Mouse (Mus musculus) hindbrain, embryonic 13.5 days (tissue): ENCODE measurements at regions not wholly inside any gene's neighbourhood (a gene's known extent, or its start where the extent isn't known, plus 50 kb on each side); places are given as distances from the start of the nearest gene placed in this dataset.
A peak's percentile ranks its signal among the peaks of the same experiment; 100 is the strongest.

Source experiments
- ATAC-seq: fragments of 200-750 bp; cut with Nextera tagmentation; 2 replicates; pipeline ENCODE4 v1.8.0; 2017; ENCODE audit warnings: moderate TSS enrichment; ENCODE audit not compliant: low FRiP score
- H3K27ac ChIP-seq: fragments of 300-500 bp; sonication (generic); 2 replicates; pipeline ENCODE4 v1.5.1; 2015; ENCODE audit warnings: inconsistent platforms, mild to moderate bottlenecking, moderate library complexity
- H3K27me3 ChIP-seq: fragments of 300-500 bp; sonication (generic); 2 replicates; pipeline ENCODE4 v1.6.1; 2015; ENCODE audit warnings: mild to moderate bottlenecking, inconsistent platforms
- H3K36me3 ChIP-seq: fragments of 300-500 bp; sonication (generic); 2 replicates; pipeline ENCODE4 v1.6.1; 2015; ENCODE audit warnings: mild to moderate bottlenecking, inconsistent platforms
- H3K4me1 ChIP-seq: fragments of 300-500 bp; sonication (generic); replicated peaks from 2 replicates; pipeline ENCODE4 v1.6.1; 2015; ENCODE audit warnings: inconsistent platforms
- H3K4me2 ChIP-seq: fragments of 300-500 bp; sonication (generic); 2 replicates; pipeline ENCODE4 v1.6.1; 2015; ENCODE audit warnings: inconsistent platforms, mild to moderate bottlenecking, moderate library complexity
- H3K4me3 ChIP-seq: fragments of 300-500 bp; sonication (generic); 2 replicates; pipeline ENCODE4 v1.5.1; 2015; ENCODE audit warnings: mild to moderate bottlenecking, inconsistent platforms
- H3K9ac ChIP-seq: fragments of 300-500 bp; sonication (generic); 2 replicates; pipeline ENCODE4 v1.6.1; 2015; ENCODE audit warnings: mild to moderate bottlenecking, inconsistent platforms
- H3K9me3 ChIP-seq: fragments of 300-500 bp; sonication (generic); 2 replicates; pipeline ENCODE4 v1.6.1; 2016; ENCODE audit warnings: inconsistent platforms
- WGBS: fragments of 180-500 bp; shearing (Covaris S2); methylation state at CpG from one replicate; pipeline ENCODE4 v1.1.7; 2015; 5-methylcytosine and 5-hydroxymethylcytosine counted together

DNA sequence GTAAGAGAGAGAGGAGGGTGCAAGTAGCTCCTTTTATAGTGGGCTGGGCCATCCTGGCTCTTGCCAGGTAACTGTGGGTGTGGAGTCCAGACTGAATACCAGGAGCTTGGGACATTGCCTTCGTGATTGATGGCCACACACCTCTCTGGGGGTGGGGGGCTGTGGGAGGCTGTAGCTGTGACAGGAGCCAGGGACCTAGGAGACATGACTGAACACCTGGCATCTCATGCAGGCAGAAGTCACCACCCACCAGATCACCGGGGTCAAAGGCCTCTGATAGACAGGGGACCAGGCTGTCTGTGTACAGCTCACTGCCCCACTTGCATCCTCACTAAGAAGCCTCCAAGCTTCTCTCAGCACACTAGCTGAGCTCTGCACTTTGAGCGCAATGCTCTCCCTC lies 288.6 kb downstream of the Qk start:
- H3K36me3 ChIP-seq, result no peaks in the 10 kb centered on the region
- H3K9me3 ChIP-seq, result no peaks in the 10 kb centered on the region
- no peak overlapping the region for H3K27ac ChIP-seq
- no peak overlapping the region for H3K4me3 ChIP-seq
- H3K9ac ChIP-seq, result no peak overlapping the region
- H3K4me2 ChIP-seq, result no peak overlapping the region
- ATAC-seq, result no peak
- H3K4me1 ChIP-seq, result peaks cover 12% of the 10 kb centered on the region
- WGBS, result 70% methylated on average over 3 of the region's 3 CpGs
- no peaks in the 10 kb centered on the region for H3K27me3 ChIP-seq

GRCm38 (mm10) chr17:10026770-10027169 lies 292.9 kb downstream of the Qk start:
- ATAC-seq, result no peak
- H3K27ac ChIP-seq, result no peak overlapping the region
- no peaks in the 10 kb centered on the region for H3K27me3 ChIP-seq
- no peak overlapping the region for H3K9ac ChIP-seq
- H3K9me3 ChIP-seq, result no peaks in the 10 kb centered on the region
- peaks cover 12% of the 10 kb centered on the region for H3K4me1 ChIP-seq
- H3K4me3 ChIP-seq, result no peak overlapping the region
- H3K4me2 ChIP-seq, result no peak overlapping the region
- no peaks in the 10 kb centered on the region for H3K36me3 ChIP-seq

- Histone ChIP-seq H3K4me2 (no peak overlapping the region), H3K27me3 (no peaks in the 10 kb centered on the region), H3K36me3 (no peaks in the 10 kb centered on the region), H3K9me3 (no peaks in the 10 kb centered on the region), H3K9ac (no peak overlapping the region), H3K4me1 (no peaks in the 10 kb centered on the region), H3K27ac (no peak overlapping the region), H3K4me3 (no peak overlapping the region)
- WGBS, result 73% methylated on average over 5 of the region's 5 CpGs
- ATAC-seq, result no peak
Measured at GRCm38 (mm10) chr17:10025212-10025611, 294.4 kb downstream of the Qk start.

- Histone ChIP-seq H3K4me3 (no peak overlapping the region), H3K9me3 (no peaks in the 10 kb centered on the region), H3K27ac (no peak overlapping the region), H3K27me3 (no peaks in the 10 kb centered on the region), H3K4me1 (no peaks in the 10 kb centered on the region), H3K36me3 (no peaks in the 10 kb centered on the region), H3K4me2 (no peak overlapping the region), H3K9ac (no peak overlapping the region)
- no peak for ATAC-seq
Measured at GRCm38 (mm10) chr17:10024323-10024722, 295.3 kb downstream of the Qk start.

GRCm38 (mm10) chr17:10012161-10012560 lies 307.5 kb downstream of the Qk start:
- H3K4me1 ChIP-seq, result peaks cover 9% of the 10 kb centered on the region
- WGBS, result 32% methylated on average over 3 of the region's 3 CpGs
- no peak for ATAC-seq

DNA sequence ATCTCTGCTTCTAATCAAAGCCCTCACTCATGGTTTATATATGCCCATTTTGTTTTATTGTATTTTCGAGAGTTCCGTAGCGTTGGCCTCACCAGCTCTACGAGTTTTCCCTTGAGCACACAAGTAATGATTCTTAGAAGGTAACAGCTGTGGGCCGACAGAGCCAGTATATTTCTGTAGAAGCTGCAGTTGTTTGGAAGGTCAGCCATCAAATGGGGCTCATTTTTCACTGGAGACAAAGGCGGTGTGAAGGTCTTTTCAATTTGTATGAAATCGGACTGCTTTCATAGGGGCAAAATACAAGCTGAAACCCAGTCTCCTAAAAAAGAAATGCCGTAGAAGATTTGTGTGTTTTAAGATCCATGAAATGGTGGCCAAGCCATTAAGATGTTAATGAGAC lies 307.9 kb downstream of the Qk start:
- H3K27ac ChIP-seq, result 0 out of 2 replicates have a peak overlapping the region, but pooled peaks have one; percentile 8
- H3K27me3 ChIP-seq, result no peaks in the 10 kb centered on the region
- no peak overlapping the region for H3K4me3 ChIP-seq
- peaks cover 9% of the 10 kb centered on the region for H3K4me1 ChIP-seq
- no peaks in the 10 kb centered on the region for H3K9me3 ChIP-seq
- 34% methylated on average over 8 of the region's 8 CpGs for WGBS
- no peak overlapping the region for H3K4me2 ChIP-seq
- ATAC-seq, result no peak
- H3K36me3 ChIP-seq, result no peaks in the 10 kb centered on the region
- H3K9ac ChIP-seq, result no peak overlapping the region

More at GRCm38 (mm10) chr17:10012161-10012560, 307.5 kb downstream of the Qk start:
- Histone ChIP-seq H3K9me3 (no peaks in the 10 kb centered on the region), H3K36me3 (no peaks in the 10 kb centered on the region), H3K27ac (peak overlapping the region; percentile 26; the same call in 1 of the 2 replicates), H3K9ac (no peak overlapping the region), H3K4me3 (no peak overlapping the region), H3K27me3 (no peaks in the 10 kb centered on the region), H3K4me2 (no peak overlapping the region)

DNA sequence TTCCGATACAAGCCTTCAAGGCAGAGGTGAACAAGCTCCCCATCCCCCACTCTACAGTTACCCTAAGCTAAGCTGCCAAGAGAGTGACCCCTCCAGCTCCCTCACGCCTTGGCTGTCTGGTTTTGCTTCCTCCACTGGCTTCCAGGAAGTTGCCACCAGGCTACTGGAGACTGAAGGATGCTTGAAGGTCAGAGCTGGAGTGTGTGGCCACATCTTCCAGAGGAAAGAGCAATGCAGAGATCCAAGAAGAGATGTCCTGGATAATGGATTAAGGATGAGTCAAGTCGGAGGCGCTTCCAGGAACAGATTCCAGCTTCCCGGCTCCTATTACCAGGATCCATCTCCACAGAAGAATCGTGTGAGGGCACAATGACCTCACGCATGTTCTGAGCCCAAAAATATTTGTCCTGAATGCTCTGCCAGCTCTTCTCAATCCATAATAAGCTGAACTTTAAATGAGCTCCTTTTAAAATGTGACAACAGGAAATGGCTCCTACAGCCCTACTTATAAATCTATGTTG lies 318.5 kb downstream of the Qk start:
- Histone ChIP-seq H3K9me3 (no peaks in the 10 kb centered on the region), H3K4me1 (no peaks in the 10 kb centered on the region), H3K9ac (no peak overlapping the region), H3K27ac (no peak overlapping the region), H3K27me3 (0 out of 2 replicates have a peak, but pooled peaks cover 3% of the 10 kb centered on the region), H3K4me3 (no peak overlapping the region), H3K36me3 (no peaks in the 10 kb centered on the region), H3K4me2 (no peak overlapping the region)
- 84% methylated on average over 7 of the region's 7 CpGs for WGBS
- ATAC-seq, result no peak

GRCm38 (mm10) chr17:9995321-9995720 lies 324.3 kb downstream of the Qk start:
- WGBS, result 55% methylated on average over 5 of the region's 5 CpGs
- Histone ChIP-seq H3K4me1 (no peaks in the 10 kb centered on the region), H3K9ac (no peak overlapping the region), H3K9me3 (no peaks in the 10 kb centered on the region), H3K27me3 (0 out of 2 replicates have a peak, but pooled peaks cover 3% of the 10 kb centered on the region), H3K27ac (peak overlapping the region; percentile 15; the same call in 1 of the 2 replicates), H3K36me3 (no peaks in the 10 kb centered on the region), H3K4me3 (no peak overlapping the region), H3K4me2 (no peak overlapping the region)
- ATAC-seq, result no peak

GRCm38 (mm10) chr17:9990744-9991143 lies 321.2 kb upstream of the Pabpc6 start:
- Histone ChIP-seq H3K27ac (no peak overlapping the region), H3K4me3 (no peak overlapping the region), H3K27me3 (no peaks in the 10 kb centered on the region), H3K9ac (no peak overlapping the region), H3K36me3 (no peaks in the 10 kb centered on the region), H3K4me1 (no peaks in the 10 kb centered on the region), H3K9me3 (peaks cover 6% of the 10 kb centered on the region; the same call in 1 of the 2 replicates), H3K4me2 (no peak overlapping the region)
- no peak for ATAC-seq
- WGBS, result 100% methylated on average over 1 of the region's 1 CpGs

GRCm38 (mm10) chr17:9981273-9981672 lies 311.8 kb upstream of the Pabpc6 start:
- no peak for ATAC-seq
- Histone ChIP-seq H3K4me1 (peaks cover 25% of the 10 kb centered on the region), H3K36me3 (no peaks in the 10 kb centered on the region), H3K27ac (no peak overlapping the region), H3K9ac (no peak overlapping the region), H3K4me2 (no peak overlapping the region), H3K27me3 (no peaks in the 10 kb centered on the region), H3K9me3 (peaks cover 3% of the 10 kb centered on the region; the same call in 1 of the 2 replicates), H3K4me3 (no peak overlapping the region)
- WGBS, result 90% methylated on average over 3 of the region's 3 CpGs

DNA sequence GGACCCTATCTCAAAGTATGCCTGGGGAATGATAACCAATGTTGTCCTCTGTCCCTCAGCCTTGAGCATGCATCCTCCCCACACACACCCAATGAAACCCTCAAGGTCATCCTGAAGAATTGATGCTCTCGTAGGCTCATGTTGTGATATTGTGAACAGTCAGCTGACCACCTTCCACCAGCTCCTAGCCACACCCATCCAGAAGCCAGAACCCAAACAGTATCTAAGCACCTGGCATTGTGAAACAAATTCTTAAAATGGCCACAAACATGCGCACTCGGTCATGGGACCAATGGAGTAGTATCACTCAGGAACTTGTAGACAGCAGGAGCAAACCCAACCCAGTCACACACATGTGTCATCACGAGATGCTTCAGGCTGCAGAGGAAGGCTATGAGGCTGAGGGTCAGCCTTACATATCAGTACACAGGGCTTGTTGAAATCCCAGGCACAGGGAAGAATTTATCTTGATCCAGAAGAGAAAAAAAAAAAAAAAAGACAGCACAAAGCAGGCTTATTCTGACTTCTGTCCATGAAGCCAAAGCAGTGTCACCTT lies 307.4 kb upstream of the Pabpc6 start:
- Histone ChIP-seq H3K27ac (no peak overlapping the region), H3K4me1 (peaks cover 17% of the 10 kb centered on the region), H3K4me3 (no peak overlapping the region), H3K9ac (no peak overlapping the region), H3K4me2 (no peak overlapping the region), H3K9me3 (no peaks in the 10 kb centered on the region), H3K36me3 (no peaks in the 10 kb centered on the region), H3K27me3 (no peaks in the 10 kb centered on the region)
- 94% methylated on average over 4 of the region's 4 CpGs for WGBS
- no peak for ATAC-seq

DNA sequence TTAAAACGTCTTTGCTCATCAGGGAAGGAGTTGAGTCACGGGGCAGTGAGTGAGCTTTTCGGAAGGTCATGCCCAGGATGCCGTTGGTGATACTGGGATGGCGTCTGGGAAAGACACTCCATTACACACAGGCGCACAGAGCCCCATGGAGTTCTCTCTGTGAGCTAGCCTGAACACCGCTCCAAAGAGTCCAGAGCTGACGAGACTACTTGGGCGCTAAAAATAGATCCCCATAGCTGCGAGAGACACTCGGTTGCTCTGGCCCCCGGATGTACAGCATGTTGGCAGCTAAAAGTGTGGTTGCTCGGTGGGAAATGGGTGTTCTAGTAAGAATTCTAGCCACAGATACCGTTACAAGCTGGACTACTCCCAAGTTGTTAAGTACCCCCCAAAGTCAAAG lies 306.5 kb upstream of the Pabpc6 start:
- H3K9ac ChIP-seq, result no peak overlapping the region
- H3K27ac ChIP-seq, result no peak overlapping the region
- H3K4me1 ChIP-seq, result peaks cover 17% of the 10 kb centered on the region
- no peaks in the 10 kb centered on the region for H3K9me3 ChIP-seq
- no peaks in the 10 kb centered on the region for H3K36me3 ChIP-seq
- no peak overlapping the region for H3K4me2 ChIP-seq
- no peak for ATAC-seq
- H3K4me3 ChIP-seq, result no peak overlapping the region
- H3K27me3 ChIP-seq, result no peaks in the 10 kb centered on the region
- WGBS, result 85% methylated on average over 14 of the region's 14 CpGs

DNA sequence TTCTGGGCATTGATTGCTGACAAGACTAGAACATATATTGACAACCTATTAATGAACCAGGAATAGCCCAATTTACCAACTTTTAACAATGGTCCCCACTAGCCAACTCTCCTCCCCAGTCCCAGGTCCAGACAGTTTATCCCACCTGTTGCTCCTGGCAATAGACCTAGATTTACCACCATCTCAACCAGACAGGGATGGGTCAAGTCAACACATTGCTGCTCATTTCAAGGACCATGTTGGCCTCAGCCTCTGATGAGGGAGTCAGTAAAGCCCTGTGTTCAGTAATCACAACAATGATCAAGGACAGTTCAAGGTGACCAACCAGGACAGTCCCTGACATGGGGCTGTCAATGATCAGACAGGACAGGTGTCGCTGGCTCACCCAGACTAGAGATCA lies 305.6 kb upstream of the Pabpc6 start:
- Histone ChIP-seq H3K4me2 (no peak overlapping the region), H3K9ac (no peak overlapping the region), H3K4me3 (no peak overlapping the region), H3K9me3 (no peaks in the 10 kb centered on the region), H3K36me3 (no peaks in the 10 kb centered on the region), H3K27ac (no peak overlapping the region), H3K27me3 (no peaks in the 10 kb centered on the region), H3K4me1 (peaks cover 17% of the 10 kb centered on the region)
- no peak for ATAC-seq
- 95% methylated on average over 1 of the region's 1 CpGs for WGBS
